Mouse (Mus musculus) hindbrain, postnatal 0 days (tissue): ENCODE measurements around the gene Nop56. TPM values are rescaled to one million over a fixed set of nuclear protein-coding genes. Genes with fewer than 3 reads are reported as not detected.

ENCODE experiments used
- ATAC-seq: fragments of 200-750 bp; cut with Nextera tagmentation; 2 replicates; pipeline ENCODE4 v1.8.0; 2017; ENCODE audit warnings: mild to moderate bottlenecking, moderate TSS enrichment, moderate library complexity
- DNase-seq: peaks from one replicate; pipeline ENCODE4 v3.0.0-alpha.2; 2015; ENCODE audit warnings: low spot score
- H3K27ac ChIP-seq: fragments of 300-500 bp; sonication (generic); 2 replicates; pipeline ENCODE4 v1.5.1; 2014; ENCODE audit warnings: mild to moderate bottlenecking
- H3K27me3 ChIP-seq: fragments of 300-500 bp; sonication (generic); 2 replicates; pipeline ENCODE4 v1.6.1; 2014; ENCODE audit warnings: low read length, mixed read lengths; ENCODE audit not compliant: insufficient read depth
- H3K36me3 ChIP-seq: fragments of 300-500 bp; sonication (generic); 2 replicates; pipeline ENCODE4 v1.6.1; 2014; ENCODE audit warnings: low read length, mixed read lengths; ENCODE audit not compliant: insufficient read depth
- H3K4me1 ChIP-seq: fragments of 300-500 bp; sonication (generic); 2 replicates; pipeline ENCODE4 v1.6.1; 2014; ENCODE audit warnings: antibody characterized with exemption, low read length, mixed read lengths; ENCODE audit not compliant: insufficient read depth
- H3K4me2 ChIP-seq: fragments of 300-500 bp; sonication (generic); 2 replicates; pipeline ENCODE4 v1.6.1; 2014; ENCODE audit warnings: low read depth, mild to moderate bottlenecking, low read length, moderate library complexity, mixed read lengths
- H3K4me3 ChIP-seq: fragments of 300-500 bp; sonication (generic); 2 replicates; pipeline ENCODE4 v1.5.1; 2014; ENCODE audit warnings: low read length
- H3K9ac ChIP-seq: fragments of 300-500 bp; sonication (generic); replicated peaks from 2 replicates; pipeline ENCODE4 v1.6.1; 2014; ENCODE audit warnings: mild to moderate bottlenecking, low read length, moderate library complexity, mixed read lengths
- H3K9me3 ChIP-seq: fragments of 300-500 bp; sonication (generic); 2 replicates; pipeline ENCODE4 v1.6.1; 2016; ENCODE audit warnings: low read length, mixed read lengths
- CTCF ChIP-seq: IDR thresholded peaks from 2 replicates; pipeline ENCODE4 v1.5.1; 2016; ENCODE audit warnings: antibody characterized with exemption, control low read depth, low read depth
- WGBS: fragments of 180-500 bp; shearing (Covaris S2); extraction: QIAGEN DNeasy Blood & Tissue Kit; methylation state at CpG from one replicate; pipeline ENCODE4 v1.1.7; 2014; 5-methylcytosine and 5-hydroxymethylcytosine counted together
- polyA plus RNA-seq: library from polyadenylated mRNA; unstranded; fragments of >200 nt; fragmentation: Nextera tagmentation; extraction: Ambion mirVana; gene quantifications from 2 replicates; pipeline ENCODE4 v1.2.1, GENCODE M21; 2015
- total RNA-seq: library from RNA; depleted of rRNA; stranded (reverse); fragments of >200 nt; gene quantifications from 2 replicates; pipeline ENCODE4 v1.2.3, GENCODE M21; 2014

The Nop56 gene
- total and polyA plus RNA-seq, 2 experiments from 2014 or later: 109 to 268 TPM

GRCm38 (mm10) chr2:130280818-130281217 is 6.6 kb downstream of the Nop56 start:
- no peak overlapping the region for H3K9ac ChIP-seq
- WGBS: 45% methylated on average over 4 of the region's 4 CpGs
- H3K4me1 ChIP-seq: peaks cover 10% of the 10 kb centered on the region
- H3K27me3 ChIP-seq: no peaks in the 10 kb centered on the region
- no peak for TF ChIP-seq CTCF
- H3K4me2 ChIP-seq: no peak overlapping the region
- ATAC-seq (no peak), DNase-seq (no peak)
- H3K9me3 ChIP-seq: no peaks in the 10 kb centered on the region
- no peak overlapping the region for H3K4me3 ChIP-seq
- H3K27ac ChIP-seq: no peak overlapping the region
- H3K36me3 ChIP-seq: peaks cover 49% of the 10 kb centered on the region

GRCm38 (mm10) chr2:130283854-130284654 is 9.8 kb downstream of the Nop56 start, which contains the start of gene Idh3b:
Gene Idh3b, minus strand, starts transcription at chr2:130284547.
- Histone ChIP-seq H3K9me3 (no peaks in the 10 kb centered on the region), H3K4me3 (peak within 1 kb of the TSS; percentile 67), H3K27me3 (no peaks in the 10 kb centered on the region), H3K9ac (peak within 1 kb of the TSS; percentile 74), H3K4me1 (peaks cover 10% of the 10 kb centered on the region), H3K4me2 (peak within 1 kb of the TSS; percentile 96), H3K27ac (peak within 1 kb of the TSS; percentile 57; the same call in 1 of the 2 replicates), H3K36me3 (peaks cover 27% of the 10 kb centered on the region)
- WGBS: under 1% methylated on average over 51 of the region's 51 CpGs
- peak; percentile 94 for DNase-seq
- no peak for TF ChIP-seq CTCF
- ATAC-seq: peak; percentile 90

- WGBS: 66% methylated on average over 4 of the region's 4 CpGs
- DNase-seq: no peak
These were observed 14.9 kb downstream of the Nop56 start for GRCm38 (mm10) chr2:130289086-130289485.

GRCm38 (mm10) chr2:130291434-130291833 is 17.2 kb downstream of the Nop56 start:
- Histone ChIP-seq H3K27me3 (no peaks in the 10 kb centered on the region), H3K27ac (peak overlapping the region; percentile 32; the same call in 1 of the 2 replicates), H3K4me2 (peak overlapping the region; percentile 25; the same call in 1 of the 2 replicates), H3K36me3 (no peaks in the 10 kb centered on the region), H3K4me3 (no peak overlapping the region), H3K4me1 (peaks cover 3% of the 10 kb centered on the region; the same call in 1 of the 2 replicates), H3K9me3 (no peaks in the 10 kb centered on the region), H3K9ac (peak overlapping the region; percentile 17; the same call in 1 of the 2 replicates)
- peak; percentile 91 for DNase-seq
- 12% methylated on average over 8 of the region's 8 CpGs for WGBS
- ATAC-seq: peak; percentile 70
- TF ChIP-seq CTCF: peak; percentile 96

More at GRCm38 (mm10) chr2:130289086-130289485, 14.9 kb downstream of the Nop56 start:
- Histone ChIP-seq H3K4me1 (peaks cover 6% of the 10 kb centered on the region), H3K9ac (no peak overlapping the region), H3K36me3 (no peaks in the 10 kb centered on the region), H3K9me3 (no peaks in the 10 kb centered on the region), H3K4me3 (no peak overlapping the region), H3K4me2 (no peak overlapping the region), H3K27me3 (no peaks in the 10 kb centered on the region), H3K27ac (no peak overlapping the region)
- ATAC-seq: no peak
- TF ChIP-seq CTCF: no peak

- WGBS: 62% methylated on average over 3 of the region's 3 CpGs
- DNase-seq (no peak), ATAC-seq (no peak)
- H3K4me2 ChIP-seq: no peak overlapping the region
- H3K4me3 ChIP-seq: no peak overlapping the region
- H3K9ac ChIP-seq: no peak overlapping the region
- H3K36me3 ChIP-seq: no peaks in the 10 kb centered on the region
- peaks cover 3% of the 10 kb centered on the region; the same call in 1 of the 2 replicates for H3K4me1 ChIP-seq
- no peaks in the 10 kb centered on the region for H3K9me3 ChIP-seq
- H3K27me3 ChIP-seq: no peaks in the 10 kb centered on the region
- no peak overlapping the region for H3K27ac ChIP-seq
- no peak for TF ChIP-seq CTCF
These were observed 18.8 kb downstream of the Nop56 start for GRCm38 (mm10) chr2:130293009-130293408.

GRCm38 (mm10) chr2:130293486-130293885 is 19.3 kb downstream of the Nop56 start:
- DNase-seq (peak; percentile 26), ATAC-seq (peak; percentile 44)
- Histone ChIP-seq H3K36me3 (no peaks in the 10 kb centered on the region), H3K27me3 (no peaks in the 10 kb centered on the region), H3K27ac (no peak overlapping the region), H3K4me3 (no peak overlapping the region), H3K4me1 (peaks cover 3% of the 10 kb centered on the region; the same call in 1 of the 2 replicates), H3K4me2 (no peak overlapping the region), H3K9ac (no peak overlapping the region), H3K9me3 (no peaks in the 10 kb centered on the region)
- 12% methylated on average over 4 of the region's 4 CpGs for WGBS
- no peak for TF ChIP-seq CTCF
